Mouse (Mus musculus) heart, embryonic 12.5 days (tissue): ENCODE data around the gene Fam131c. TPM values are rescaled to one million over a fixed set of nuclear protein-coding genes. Genes with fewer than 3 reads are reported as not detected.

Experiments used
- ATAC-seq: fragments of 200-750 bp; cut with Nextera tagmentation; 2 replicates; pipeline ENCODE4 v1.8.0; 2017; ENCODE audit warnings: moderate TSS enrichment, moderate library complexity; ENCODE audit not compliant: insufficient number of reproducible peaks, low FRiP score
- H3K27ac ChIP-seq: fragments of 300-500 bp; sonication (generic); 2 replicates; pipeline ENCODE4 v1.5.1; 2016; ENCODE audit warnings: mild to moderate bottlenecking, moderate library complexity; ENCODE audit not compliant: poor library complexity, severe bottlenecking
- H3K27me3 ChIP-seq: fragments of 300-500 bp; sonication (generic); replicated peaks from 2 replicates; pipeline ENCODE4 v1.6.1; 2016; ENCODE audit warnings: mild to moderate bottlenecking, moderate library complexity
- H3K36me3 ChIP-seq: fragments of 300-500 bp; sonication (generic); 2 replicates; pipeline ENCODE4 v1.6.1; 2016; ENCODE audit warnings: mild to moderate bottlenecking, moderate library complexity
- H3K4me1 ChIP-seq: fragments of 300-500 bp; sonication (generic); replicated peaks from 2 replicates; pipeline ENCODE4 v1.6.1; 2016; ENCODE audit warnings: mild to moderate bottlenecking
- H3K4me2 ChIP-seq: fragments of 300-500 bp; sonication (generic); 2 replicates; pipeline ENCODE4 v1.6.1; 2016; ENCODE audit warnings: mild to moderate bottlenecking, moderate library complexity
- H3K4me3 ChIP-seq: fragments of 300-500 bp; sonication (generic); 2 replicates; pipeline ENCODE4 v1.5.1; 2016; ENCODE audit warnings: mild to moderate bottlenecking
- H3K9ac ChIP-seq: fragments of 300-500 bp; sonication (generic); 2 replicates; pipeline ENCODE4 v1.6.1; 2016; ENCODE audit warnings: mild to moderate bottlenecking, moderate library complexity
- H3K9me3 ChIP-seq: fragments of 300-500 bp; sonication (generic); replicated peaks from 2 replicates; pipeline ENCODE4 v1.6.1; 2016; ENCODE audit warnings: mild to moderate bottlenecking, moderate library complexity
- WGBS: fragments of 180-500 bp; shearing (Covaris S2); methylation state at CpG from one replicate; pipeline ENCODE4 v1.1.7; 2016; 5-methylcytosine and 5-hydroxymethylcytosine counted together
- polyA plus RNA-seq: library from polyadenylated mRNA; unstranded; fragments of >200 nt; fragmentation: Nextera tagmentation; extraction: Ambion mirVana; gene quantifications from 2 replicates; pipeline ENCODE4 v1.2.1, GENCODE M21; 2016

The Fam131c gene
- polyA plus RNA-seq, 1 experiment from 2014 or later, result 0.93 TPM

DNA sequence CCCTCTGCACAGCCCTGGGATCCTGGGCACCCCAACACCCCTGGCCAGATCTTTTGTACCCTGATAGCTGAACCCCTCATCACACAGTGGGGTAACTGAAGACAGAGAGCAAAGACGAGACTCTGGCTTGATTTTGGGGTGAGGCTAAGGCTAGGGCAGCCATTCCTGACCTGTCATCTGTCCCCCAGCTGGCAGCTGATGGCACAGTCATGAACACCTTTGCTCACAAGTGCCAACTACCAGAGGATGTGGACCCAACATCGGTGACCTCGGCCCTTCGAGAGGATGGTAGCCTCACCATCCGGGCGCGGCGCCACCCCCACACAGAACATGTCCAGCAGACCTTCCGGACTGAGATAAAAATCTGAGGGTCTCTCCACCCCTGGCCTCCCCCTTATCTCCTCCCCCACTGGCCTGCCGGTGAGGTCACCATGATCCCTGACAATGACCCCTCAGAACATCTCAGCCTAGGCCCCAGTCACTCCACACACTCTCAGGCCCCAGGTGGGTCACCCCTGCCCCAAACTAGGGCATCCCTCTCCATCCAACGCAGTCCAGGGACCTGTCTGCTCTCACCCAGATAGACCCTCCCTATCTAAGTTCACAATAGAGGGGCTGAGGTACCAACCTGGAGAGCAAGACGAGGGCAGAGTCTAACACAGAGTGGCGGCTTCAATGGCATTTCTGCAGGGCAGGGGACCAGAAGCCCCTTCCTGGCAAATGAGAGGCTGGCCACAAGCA is 55.8 kb downstream of the Fam131c start:
- Histone ChIP-seq H3K4me1 (peaks cover 55% of the 10 kb centered on the region), H3K9me3 (no peaks in the 10 kb centered on the region), H3K4me3 (peak overlapping the region; percentile 57), H3K9ac (peak overlapping the region; percentile 87), H3K27ac (peak overlapping the region; percentile 99), H3K36me3 (peaks cover 2% of the 10 kb centered on the region; the same call in 1 of the 2 replicates), H3K27me3 (no peaks in the 10 kb centered on the region), H3K4me2 (peak overlapping the region; percentile 89)
- WGBS, result 63% methylated on average over 13 of the region's 13 CpGs
- ATAC-seq, result no peak

DNA sequence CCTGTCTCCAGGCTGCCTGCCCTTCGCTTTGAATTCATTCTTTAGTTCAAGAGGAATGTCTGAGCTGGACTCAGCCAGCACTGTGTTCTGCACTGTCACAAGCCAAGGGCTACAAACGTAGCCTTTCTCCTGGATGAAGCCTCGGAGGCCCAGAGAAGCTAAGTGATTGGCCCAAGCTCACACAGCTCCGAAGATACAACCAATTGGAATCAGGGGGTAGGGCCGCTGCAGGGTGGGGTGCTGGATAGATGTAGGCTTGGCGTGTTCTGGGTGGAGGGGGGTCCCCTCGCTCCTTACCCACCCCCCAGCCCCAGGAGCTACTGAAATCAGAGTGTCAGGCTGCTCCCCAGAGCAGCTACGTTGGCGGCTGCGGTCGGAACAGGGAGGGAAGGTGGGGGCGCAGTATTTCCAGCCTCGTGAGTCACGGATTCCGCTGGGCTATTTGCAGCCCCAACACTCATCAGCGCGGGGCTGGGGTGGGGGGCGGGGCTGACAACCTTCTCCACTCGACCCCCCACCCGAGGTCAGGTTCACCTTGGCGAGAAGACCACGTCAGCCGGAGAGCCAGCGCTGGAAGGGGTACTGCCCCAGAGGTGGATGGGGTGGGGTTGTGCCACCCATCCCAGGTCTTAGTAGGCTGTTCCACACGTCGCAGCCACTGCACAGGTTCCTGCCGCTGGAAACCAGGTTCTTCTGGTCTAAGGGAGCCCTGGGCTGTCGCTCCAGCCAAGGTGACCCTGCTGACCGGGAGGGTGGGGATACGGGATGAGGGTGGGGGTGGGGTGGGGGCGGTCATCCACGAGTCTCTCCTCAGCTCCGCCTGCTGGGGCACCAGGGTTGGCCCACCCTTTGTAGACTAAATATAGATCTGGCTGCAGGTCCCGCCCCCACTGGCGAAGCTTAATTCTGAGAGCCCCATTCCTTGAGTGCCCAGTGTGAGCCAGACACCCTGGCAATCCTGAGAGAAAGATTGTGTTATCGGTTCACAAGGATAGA is 57.8 kb downstream of the Fam131c start:
- peaks cover 39% of the 10 kb centered on the region for H3K4me1 ChIP-seq
- no peaks in the 10 kb centered on the region for H3K27me3 ChIP-seq
- peak overlapping the region; percentile 99 for H3K27ac ChIP-seq
- peak overlapping the region; percentile 87 for H3K9ac ChIP-seq
- peaks cover 2% of the 10 kb centered on the region; the same call in 1 of the 2 replicates for H3K36me3 ChIP-seq
- peak overlapping the region; percentile 89 for H3K4me2 ChIP-seq
- no peaks in the 10 kb centered on the region for H3K9me3 ChIP-seq
- H3K4me3 ChIP-seq, result peak overlapping the region; percentile 57
- ATAC-seq, result peak; percentile 72
- WGBS, result 3% methylated on average over 36 of the region's 36 CpGs

DNA sequence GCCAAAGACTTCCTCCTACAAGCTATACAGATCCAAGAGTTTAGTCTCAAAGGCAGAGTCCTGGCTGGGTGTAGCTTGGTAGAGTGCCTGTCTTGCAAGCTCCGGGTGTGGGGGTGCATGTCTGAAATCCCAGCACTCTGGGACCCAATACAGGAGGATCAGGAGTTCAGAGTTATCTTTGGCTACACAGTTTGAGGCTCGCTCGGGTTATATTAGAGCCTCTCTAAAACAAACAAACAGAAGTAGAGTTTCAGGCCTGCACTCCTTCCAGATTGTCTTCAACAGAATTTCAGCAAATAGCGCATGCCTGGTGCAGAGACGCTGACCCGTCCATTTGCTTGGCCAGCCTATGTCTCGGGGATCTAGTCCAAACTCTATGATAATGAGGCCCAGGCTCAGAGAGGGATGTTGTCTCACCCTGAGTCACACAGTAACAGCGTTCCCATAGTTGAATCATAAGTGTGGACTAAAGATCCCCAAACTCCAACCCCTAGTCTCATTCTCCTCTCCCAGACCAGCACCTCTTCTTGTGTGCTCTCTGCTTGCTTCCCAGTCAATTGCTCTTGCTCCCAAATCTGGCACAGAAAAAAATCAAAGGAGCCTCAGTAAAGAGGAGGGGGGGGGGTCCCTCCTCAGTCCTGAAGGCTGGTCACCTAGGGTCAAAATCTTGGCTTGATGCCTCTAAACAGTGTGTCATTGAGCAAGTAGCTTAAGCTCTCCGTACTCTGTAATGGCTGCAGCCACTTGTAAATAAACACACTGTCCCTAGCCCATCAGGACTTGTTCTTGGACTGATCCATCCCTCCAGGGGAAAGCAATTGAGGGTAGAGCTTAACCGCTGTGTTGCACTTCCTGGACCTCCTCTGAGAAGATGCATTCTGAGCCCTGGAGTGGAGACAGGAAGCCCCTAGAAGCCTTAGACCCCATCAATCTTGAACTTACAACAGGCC is 59.1 kb downstream of the Fam131c start:
- Histone ChIP-seq H3K9me3 (no peaks in the 10 kb centered on the region), H3K4me2 (peak overlapping the region; percentile 89), H3K27me3 (no peaks in the 10 kb centered on the region), H3K36me3 (peaks cover 2% of the 10 kb centered on the region; the same call in 1 of the 2 replicates), H3K9ac (peak overlapping the region; percentile 87), H3K27ac (peak overlapping the region; percentile 99), H3K4me1 (peaks cover 32% of the 10 kb centered on the region), H3K4me3 (peak overlapping the region; percentile 57)
- WGBS, result 58% methylated on average over 10 of the region's 10 CpGs
- no peak for ATAC-seq

DNA sequence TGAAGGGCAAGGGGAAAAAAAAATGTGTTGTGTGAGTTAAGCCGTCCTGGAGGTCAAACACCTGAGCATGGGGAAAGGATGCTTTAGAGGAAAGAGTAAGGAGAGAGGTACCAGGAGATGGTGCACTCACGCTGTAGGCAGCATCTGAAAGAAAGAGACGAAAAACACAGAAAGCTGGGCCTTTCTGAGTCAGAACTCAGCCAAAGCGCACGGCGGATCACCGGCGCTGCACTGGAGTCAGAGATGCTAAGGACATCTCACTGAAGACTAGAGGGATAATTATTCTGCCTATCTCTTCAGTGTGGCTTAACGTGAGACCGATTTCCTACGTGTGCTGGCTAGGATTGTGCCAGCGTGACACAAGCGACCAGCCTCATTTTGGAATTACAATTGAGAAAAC is 59.9 kb downstream of the Fam131c start:
- Histone ChIP-seq H3K27me3 (no peaks in the 10 kb centered on the region), H3K9me3 (no peaks in the 10 kb centered on the region), H3K4me1 (peaks cover 32% of the 10 kb centered on the region), H3K27ac (no peak overlapping the region), H3K4me3 (no peak overlapping the region), H3K4me2 (no peak overlapping the region), H3K36me3 (peaks cover 2% of the 10 kb centered on the region; the same call in 1 of the 2 replicates), H3K9ac (no peak overlapping the region)
- 85% methylated on average over 13 of the region's 13 CpGs for WGBS
- ATAC-seq, result no peak

DNA sequence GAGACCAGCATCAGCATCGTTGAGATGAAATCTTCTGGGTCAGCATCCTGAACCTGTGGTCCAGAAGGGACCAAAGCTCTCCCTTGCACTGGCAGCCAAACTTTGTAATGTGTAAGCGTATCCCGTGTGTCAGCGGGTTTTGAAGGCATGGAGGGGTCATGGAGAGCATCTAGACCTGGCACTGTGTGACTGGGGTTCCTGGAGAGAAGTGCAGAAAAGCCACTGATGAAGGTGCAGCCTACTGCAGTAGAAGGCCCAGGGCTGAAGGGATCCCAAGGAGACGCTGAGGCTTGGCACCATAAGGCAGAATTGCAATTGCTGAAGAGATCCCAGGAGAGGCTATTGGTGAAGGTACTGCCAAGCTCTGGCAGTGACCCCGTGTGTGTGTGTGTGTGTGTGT is 61.4 kb downstream of the Fam131c start:
- Histone ChIP-seq H3K4me3 (no peak overlapping the region), H3K27me3 (no peaks in the 10 kb centered on the region), H3K27ac (no peak overlapping the region), H3K9ac (no peak overlapping the region), H3K4me1 (peaks cover 21% of the 10 kb centered on the region), H3K36me3 (no peaks in the 10 kb centered on the region), H3K4me2 (no peak overlapping the region), H3K9me3 (no peaks in the 10 kb centered on the region)
- ATAC-seq, result no peak
- WGBS, result 78% methylated on average over 6 of the region's 6 CpGs

DNA sequence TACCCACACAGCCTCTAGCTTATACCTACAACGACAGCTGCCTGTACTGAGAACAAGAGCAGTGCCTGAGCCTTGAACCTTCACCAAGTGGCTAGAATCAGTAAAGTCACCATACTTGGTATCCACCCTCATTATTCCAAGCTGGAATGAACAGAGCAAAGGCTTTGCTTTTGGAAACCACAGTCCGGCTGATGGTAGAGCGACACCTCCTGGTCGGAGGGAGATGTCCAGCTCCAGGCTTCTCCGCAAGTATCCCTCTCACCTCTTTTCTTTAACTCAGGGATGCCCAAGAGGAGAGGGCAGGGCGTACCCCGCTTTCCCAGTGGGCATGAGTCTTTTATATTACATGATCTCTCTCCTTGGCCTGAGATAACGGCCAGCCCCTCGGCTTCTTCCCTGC is 61.8 kb downstream of the Fam131c start:
- no peak overlapping the region for H3K27ac ChIP-seq
- WGBS, result 39% methylated on average over 9 of the region's 9 CpGs

DNA sequence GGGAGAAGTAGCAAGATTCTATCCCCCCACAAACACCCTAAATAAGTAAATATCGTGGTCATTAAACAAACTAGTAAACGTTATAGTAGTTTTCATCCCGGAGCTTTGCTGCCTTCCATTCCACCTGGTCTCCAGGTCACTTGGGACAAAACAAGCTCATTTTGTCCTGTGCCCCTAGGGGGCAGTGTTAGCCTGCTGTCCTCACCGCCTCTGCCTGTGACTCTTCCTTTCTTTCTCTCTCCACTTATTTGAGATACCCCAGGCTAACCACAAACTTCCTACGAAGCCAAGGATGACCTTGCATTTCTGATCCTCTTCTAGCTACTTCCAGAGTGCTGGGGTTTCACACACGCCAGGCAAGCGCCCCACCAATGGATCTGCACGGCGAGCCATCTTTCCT is 63.0 kb downstream of the Fam131c start:
- Histone ChIP-seq H3K9me3 (no peaks in the 10 kb centered on the region), H3K4me3 (no peak overlapping the region), H3K4me2 (no peak overlapping the region), H3K4me1 (peaks cover 13% of the 10 kb centered on the region), H3K36me3 (no peaks in the 10 kb centered on the region), H3K9ac (no peak overlapping the region), H3K27ac (no peak overlapping the region), H3K27me3 (no peaks in the 10 kb centered on the region)
- ATAC-seq, result no peak
- 42% methylated on average over 9 of the region's 9 CpGs for WGBS

More for the DNA sequence above, 61.8 kb downstream of the Fam131c start:
- Histone ChIP-seq H3K36me3 (no peaks in the 10 kb centered on the region), H3K9ac (no peak overlapping the region), H3K27me3 (no peaks in the 10 kb centered on the region), H3K4me2 (no peak overlapping the region), H3K4me1 (peaks cover 16% of the 10 kb centered on the region), H3K9me3 (no peaks in the 10 kb centered on the region), H3K4me3 (no peak overlapping the region)
- ATAC-seq, result no peak

DNA sequence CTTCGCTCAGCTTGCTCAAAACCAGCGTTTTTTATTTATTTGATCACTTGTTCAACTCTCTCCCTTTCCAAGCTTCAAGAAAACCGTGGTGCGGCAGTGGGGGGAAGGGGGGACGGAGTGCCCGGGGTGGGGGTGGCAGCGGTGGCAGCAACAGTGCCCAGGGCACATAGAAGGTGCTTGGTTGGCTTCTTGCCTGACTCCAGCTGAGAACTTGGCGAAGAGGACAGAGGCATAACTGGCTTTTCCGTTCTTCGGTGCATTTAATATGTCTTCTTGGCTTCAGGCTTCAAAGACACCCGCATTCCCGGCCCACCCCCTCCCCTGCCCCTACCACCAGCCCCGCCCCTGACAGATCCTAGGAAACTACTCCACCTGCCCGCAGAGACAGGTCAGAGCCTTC is 64.6 kb downstream of the Fam131c start:
- Histone ChIP-seq H3K27me3 (no peaks in the 10 kb centered on the region), H3K4me2 (no peak overlapping the region)
- 59% methylated on average over 14 of the region's 14 CpGs for WGBS

DNA sequence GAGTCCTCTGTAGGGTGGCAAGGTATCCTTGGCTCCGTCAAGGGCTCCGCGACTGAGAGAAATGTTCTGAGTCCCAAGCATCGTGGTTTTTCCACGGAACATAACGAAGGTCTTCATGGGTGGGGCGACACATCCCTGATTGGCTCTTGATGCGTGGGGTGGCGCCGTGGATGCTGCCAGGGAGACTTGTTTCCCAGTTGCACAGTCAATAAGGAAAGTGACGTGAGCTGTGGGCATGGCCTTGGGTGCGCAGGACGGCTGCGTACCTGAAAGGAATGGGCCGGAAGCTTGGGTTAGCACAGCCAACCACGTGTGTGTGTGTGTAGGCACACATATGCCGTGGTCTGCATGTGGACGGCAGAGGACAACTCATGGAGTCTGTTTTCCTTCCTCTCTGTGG is 65.2 kb downstream of the Fam131c start:
- H3K4me2 ChIP-seq, result no peak overlapping the region
- no peaks in the 10 kb centered on the region for H3K9me3 ChIP-seq
- no peak overlapping the region for H3K9ac ChIP-seq
- no peak overlapping the region for H3K27ac ChIP-seq
- no peak overlapping the region for H3K4me3 ChIP-seq
- H3K27me3 ChIP-seq, result no peaks in the 10 kb centered on the region
- WGBS, result 82% methylated on average over 18 of the region's 18 CpGs
- H3K4me1 ChIP-seq, result no peaks in the 10 kb centered on the region
- no peak for ATAC-seq
- H3K36me3 ChIP-seq, result no peaks in the 10 kb centered on the region

More for the DNA sequence above, 64.6 kb downstream of the Fam131c start:
- no peak overlapping the region for H3K27ac ChIP-seq
- H3K4me1 ChIP-seq, result no peaks in the 10 kb centered on the region
- no peak for ATAC-seq
- H3K36me3 ChIP-seq, result no peaks in the 10 kb centered on the region
- H3K9me3 ChIP-seq, result no peaks in the 10 kb centered on the region
- H3K4me3 ChIP-seq, result no peak overlapping the region
- no peak overlapping the region for H3K9ac ChIP-seq
